Mouse (Mus musculus): Measurements from ENCODE around the gene Foxd1. TPM values are rescaled to one million over a fixed set of nuclear protein-coding genes. Genes with fewer than 3 reads are reported as not detected.

Foxd1 gene
- polyA plus RNA-seq (2017; shearing (Covaris generic)) = not detected

DNA sequence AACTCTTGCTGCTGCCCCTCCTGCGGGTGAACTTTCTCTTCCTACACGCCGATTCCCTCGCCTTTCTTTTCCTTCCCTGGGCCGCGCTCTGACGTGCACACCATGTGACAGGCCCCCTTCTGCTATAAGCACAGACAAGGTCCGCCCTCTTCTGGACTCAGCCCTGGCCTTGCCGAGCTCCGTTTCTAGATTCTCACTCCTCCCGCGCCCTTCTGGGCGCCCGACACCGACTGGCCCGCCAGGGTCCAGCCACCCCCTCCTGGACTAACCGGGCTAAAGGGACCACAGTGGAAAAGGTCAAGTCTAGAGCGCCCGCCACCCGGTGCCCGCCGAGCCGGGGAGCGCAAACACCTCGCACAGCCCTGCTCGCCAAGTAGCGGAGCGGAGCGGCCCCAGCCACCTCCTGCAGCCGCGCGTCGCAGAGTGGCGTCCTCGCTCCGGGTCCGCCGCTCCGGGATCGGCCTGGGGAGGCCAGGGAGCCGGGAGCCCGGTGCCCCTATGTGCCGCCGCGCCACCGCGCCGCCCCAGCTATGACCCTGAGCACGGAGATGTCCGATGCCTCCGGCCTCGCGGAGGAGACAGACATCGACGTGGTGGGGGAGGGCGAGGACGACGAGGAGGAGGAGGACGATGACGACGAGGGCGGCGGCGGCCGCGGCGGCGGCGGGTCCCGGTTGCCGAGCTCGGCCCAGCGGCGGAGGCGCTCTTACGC lies at the start of gene Foxd1:
Gene Foxd1 (plus strand): TSS at position 153 of the 712 bp plus-strand sequence.

DNA sequence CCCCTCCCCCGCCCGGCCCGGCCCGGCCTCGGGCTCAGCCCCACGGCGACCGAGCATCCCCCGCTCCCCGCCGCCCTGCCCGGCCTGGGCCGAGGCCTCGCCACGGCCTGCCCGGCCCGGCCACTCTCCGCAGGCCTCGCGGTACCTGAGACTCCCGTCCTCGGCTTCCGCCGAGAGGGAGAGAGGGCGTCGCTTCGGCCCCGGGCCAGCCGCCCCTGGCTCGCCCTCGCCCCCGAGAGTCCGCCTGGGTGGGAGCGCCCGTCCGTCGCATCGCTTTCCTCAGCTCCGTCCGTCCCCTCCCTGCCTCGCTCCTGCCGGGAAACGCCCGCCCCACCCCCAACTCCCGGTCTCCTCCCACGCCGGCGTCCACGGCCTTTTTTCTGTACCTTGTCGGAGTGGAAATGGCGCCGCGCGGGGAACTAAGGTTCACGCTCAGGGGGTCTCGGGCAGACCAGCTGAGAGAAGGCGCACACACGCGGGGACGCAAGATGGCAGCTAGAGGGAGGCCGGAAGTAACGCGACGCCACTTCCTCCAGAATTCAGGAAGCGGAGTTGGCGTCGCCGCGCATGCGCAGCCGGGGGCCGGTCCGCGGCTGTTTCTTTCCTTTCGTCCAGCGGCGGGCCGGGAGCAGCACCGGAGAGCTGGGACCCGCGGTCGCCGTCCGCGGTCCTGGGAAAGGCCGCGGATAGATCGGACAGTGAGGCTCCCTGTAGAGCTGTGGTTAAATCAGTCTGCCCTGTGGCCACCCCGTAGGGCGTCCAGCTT lies 37.4 kb upstream of the Foxd1 start, which contains the start of gene Btf3:
Gene Btf3 (minus strand): TSS at position 527 of the 766 bp plus-strand sequence.

Other genes with a start within 250 kb of the Foxd1 start
- gene Arhgef28, start 147.8 kb upstream of the Foxd1 start, polyA plus RNA-seq (2017; shearing (Covaris generic)) = 0.34 TPM
- gene Utp15, start 91.2 kb upstream of the Foxd1 start, polyA plus RNA-seq (2017; shearing (Covaris generic)) = 38.1 TPM
- 28.1 TPM for gene Ankra2, start 91.2 kb upstream of the Foxd1 start, polyA plus RNA-seq (2017; shearing (Covaris generic))
- not detected for gene Gm21976, start 74.4 kb upstream of the Foxd1 start, polyA plus RNA-seq (2017; shearing (Covaris generic))
- 620 TPM for gene Btf3, start 37.2 kb upstream of the Foxd1 start, polyA plus RNA-seq (2017; shearing (Covaris generic))
- gene Gm10320, start 137.8 kb downstream of the Foxd1 start, polyA plus RNA-seq (2017; shearing (Covaris generic)) = not detected

Data from effector memory CD4-positive, alpha-beta T cell, adult 7 months (primary cell).